Mouse (Mus musculus): ENCODE measurements around the gene Smyd4. TPM values are rescaled to one million over a fixed set of nuclear protein-coding genes. Genes with fewer than 3 reads are reported as not detected.

Gene Smyd4
- polyA plus RNA-seq, 1 experiment: 7.2 TPM

GRCm38 (mm10) chr11:75325969-75326311 is 22.3 kb upstream of the Smyd4 start:
- H3K36me3 ChIP-seq (ENCODE audit: control insufficient read depth, insufficient read depth, low read length): no peaks in the 10 kb centered on the region
- H3K27ac ChIP-seq (ENCODE audit: insufficient read depth, low read depth, low read length): no peak overlapping the region
- TF ChIP-seq POLR2A (IDR thresholded peaks at IDR 0.05; ENCODE audit: low read depth, low read length) (no peak), CTCF (conservative IDR thresholded peaks at IDR 0.05; ENCODE audit: insufficient read depth, insufficient read length, low read depth, low read length) (no peak)
- DNase-seq: no peak
- H3K4me1 ChIP-seq (ENCODE audit: control insufficient read depth, insufficient read depth, low read length): no peaks in the 10 kb centered on the region
- WGBS: 49% methylated on average over 7 of the region's 7 CpGs
- no peaks in the 10 kb centered on the region for H3K27me3 ChIP-seq (replicated peaks; ENCODE audit: control insufficient read depth, insufficient read depth, low read length)
- H3K4me3 ChIP-seq (ENCODE audit: insufficient read depth, low read depth, low read length): no peak overlapping the region

GRCm38 (mm10) chr11:75336676-75337075 is 11.6 kb upstream of the Smyd4 start:
- peaks cover 5% of the 10 kb centered on the region for H3K36me3 ChIP-seq (ENCODE audit: control insufficient read depth, insufficient read depth, low read length)
- H3K4me3 ChIP-seq (ENCODE audit: insufficient read depth, low read depth, low read length): no peak overlapping the region
- H3K4me1 ChIP-seq (ENCODE audit: control insufficient read depth, insufficient read depth, low read length): no peaks in the 10 kb centered on the region
- WGBS: 65% methylated on average over 8 of the region's 8 CpGs
- no peaks in the 10 kb centered on the region for H3K27me3 ChIP-seq (replicated peaks; ENCODE audit: control insufficient read depth, insufficient read depth, low read length)
- no peak for DNase-seq
- no peak overlapping the region for H3K27ac ChIP-seq (ENCODE audit: insufficient read depth, low read depth, low read length)
- TF ChIP-seq CTCF (conservative IDR thresholded peaks at IDR 0.05; ENCODE audit: insufficient read depth, insufficient read length, low read depth, low read length) (no peak), POLR2A (IDR thresholded peaks at IDR 0.05; ENCODE audit: low read depth, low read length) (no peak)

GRCm38 (mm10) chr11:75337246-75337645 is 11.0 kb upstream of the Smyd4 start:
- DNase-seq: no peak
- 85% methylated on average over 7 of the region's 7 CpGs for WGBS
- Histone ChIP-seq H3K4me1 (ENCODE audit: control insufficient read depth, insufficient read depth, low read length) (no peaks in the 10 kb centered on the region), H3K36me3 (ENCODE audit: control insufficient read depth, insufficient read depth, low read length) (peaks cover 5% of the 10 kb centered on the region), H3K27me3 (replicated peaks; ENCODE audit: control insufficient read depth, insufficient read depth, low read length) (no peaks in the 10 kb centered on the region), H3K4me3 (ENCODE audit: insufficient read depth, low read depth, low read length) (no peak overlapping the region), H3K27ac (ENCODE audit: insufficient read depth, low read depth, low read length) (no peak overlapping the region)
- no peak for TF ChIP-seq POLR2A (IDR thresholded peaks at IDR 0.05; ENCODE audit: low read depth, low read length)
- no peak for TF ChIP-seq CTCF (conservative IDR thresholded peaks at IDR 0.05; ENCODE audit: insufficient read depth, insufficient read length, low read depth, low read length)

GRCm38 (mm10) chr11:75340076-75340475 is 8.2 kb upstream of the Smyd4 start:
- Histone ChIP-seq H3K36me3 (ENCODE audit: control insufficient read depth, insufficient read depth, low read length) (peaks cover 5% of the 10 kb centered on the region), H3K27me3 (replicated peaks; ENCODE audit: control insufficient read depth, insufficient read depth, low read length) (no peaks in the 10 kb centered on the region), H3K4me1 (ENCODE audit: control insufficient read depth, insufficient read depth, low read length) (no peaks in the 10 kb centered on the region), H3K27ac (ENCODE audit: insufficient read depth, low read depth, low read length) (no peak overlapping the region), H3K4me3 (ENCODE audit: insufficient read depth, low read depth, low read length) (no peak overlapping the region)
- peak; percentile 76 for DNase-seq
- 73% methylated on average over 14 of the region's 14 CpGs for WGBS
- no peak for TF ChIP-seq CTCF (conservative IDR thresholded peaks at IDR 0.05; ENCODE audit: insufficient read depth, insufficient read length, low read depth, low read length)
- TF ChIP-seq POLR2A (IDR thresholded peaks at IDR 0.05; ENCODE audit: low read depth, low read length): no peak

GRCm38 (mm10) chr11:75340698-75341345 is 7.4 kb upstream of the Smyd4 start:
- Histone ChIP-seq H3K4me1 (ENCODE audit: control insufficient read depth, insufficient read depth, low read length) (no peaks in the 10 kb centered on the region), H3K36me3 (ENCODE audit: control insufficient read depth, insufficient read depth, low read length) (peaks cover 5% of the 10 kb centered on the region), H3K4me3 (ENCODE audit: insufficient read depth, low read depth, low read length) (no peak overlapping the region), H3K27me3 (replicated peaks; ENCODE audit: control insufficient read depth, insufficient read depth, low read length) (no peaks in the 10 kb centered on the region), H3K27ac (ENCODE audit: insufficient read depth, low read depth, low read length) (no peak overlapping the region)
- no peak for DNase-seq
- WGBS: 77% methylated on average over 12 of the region's 12 CpGs
- no peak for TF ChIP-seq CTCF (conservative IDR thresholded peaks at IDR 0.05; ENCODE audit: insufficient read depth, insufficient read length, low read depth, low read length)
- TF ChIP-seq POLR2A (IDR thresholded peaks at IDR 0.05; ENCODE audit: low read depth, low read length): no peak

GRCm38 (mm10) chr11:75343096-75343495 is 5.1 kb upstream of the Smyd4 start:
- WGBS: 89% methylated on average over 2 of the region's 2 CpGs
- H3K36me3 ChIP-seq (ENCODE audit: control insufficient read depth, insufficient read depth, low read length): peaks cover 5% of the 10 kb centered on the region
- TF ChIP-seq POLR2A (IDR thresholded peaks at IDR 0.05; ENCODE audit: low read depth, low read length) (no peak), CTCF (conservative IDR thresholded peaks at IDR 0.05; ENCODE audit: insufficient read depth, insufficient read length, low read depth, low read length) (no peak)
- no peak for DNase-seq
- no peak overlapping the region for H3K4me3 ChIP-seq (ENCODE audit: insufficient read depth, low read depth, low read length)
- H3K27me3 ChIP-seq (replicated peaks; ENCODE audit: control insufficient read depth, insufficient read depth, low read length): no peaks in the 10 kb centered on the region
- H3K4me1 ChIP-seq (ENCODE audit: control insufficient read depth, insufficient read depth, low read length): peaks cover 5% of the 10 kb centered on the region; the same call in 1 of the 2 replicates
- no peak overlapping the region for H3K27ac ChIP-seq (ENCODE audit: insufficient read depth, low read depth, low read length)

- no peak overlapping the region for H3K4me3 ChIP-seq (ENCODE audit: insufficient read depth, low read depth, low read length)
- WGBS: 53% methylated on average over 2 of the region's 2 CpGs
- DNase-seq: peak; percentile 34
- H3K4me1 ChIP-seq (ENCODE audit: control insufficient read depth, insufficient read depth, low read length): peaks cover 8% of the 10 kb centered on the region; the same call in 1 of the 2 replicates
- no peaks in the 10 kb centered on the region for H3K27me3 ChIP-seq (replicated peaks; ENCODE audit: control insufficient read depth, insufficient read depth, low read length)
- no peak overlapping the region for H3K27ac ChIP-seq (ENCODE audit: insufficient read depth, low read depth, low read length)
- H3K36me3 ChIP-seq (ENCODE audit: control insufficient read depth, insufficient read depth, low read length): peaks cover 4% of the 10 kb centered on the region
- no peak for TF ChIP-seq POLR2A (IDR thresholded peaks at IDR 0.05; ENCODE audit: low read depth, low read length)
- no peak for TF ChIP-seq CTCF (conservative IDR thresholded peaks at IDR 0.05; ENCODE audit: insufficient read depth, insufficient read length, low read depth, low read length)
Observed at GRCm38 (mm10) chr11:75344163-75344562, 4.1 kb upstream of the Smyd4 start.

All from kidney, adult 2 months (tissue).